In genomic region chr5:73013611-73014287, GRCm38 (mm10) we compare ENCODE assay signal across 8 mouse cellular contexts. TPM values are rescaled to one million over a fixed set of nuclear protein-coding genes. Genes with fewer than 3 reads are reported as not detected.
DNase-seq lines count a peak whose midpoint lies in the region; ATAC-seq and TF ChIP-seq lines count a peak whose summit lies in the region.
"Not testable (repeated sequence)": the region's sequence is repeated elsewhere in the genome, so short reads cannot be mapped to it uniquely, and the experiment has no call there.

No protein-coding gene starts in this region.

- not testable (repeated sequence) for TF ChIP-seq EP300 in stomach, postnatal 0 days (optimal IDR thresholded peaks at IDR 0.05)

- H3K27me3 ChIP-seq in forebrain, embryonic 11.5 days (ENCODE audit: control insufficient read depth, insufficient read depth, low read length); hindbrain, embryonic 15.5 days; stomach, postnatal 0 days (ENCODE audit: control insufficient read depth, insufficient read depth, low read length): not testable (repeated sequence)
- peaks cover 12% of the 10 kb centered on the region for H3K27me3 ChIP-seq in heart, embryonic 11.5 days (ENCODE audit: control insufficient read depth, insufficient read depth, low read length)
- H3K27me3 ChIP-seq in limb, embryonic 10.5 days (ENCODE audit: low read depth, poor library complexity, severe bottlenecking) = peaks cover 55% of the 10 kb centered on the region
- peaks cover 21% of the 10 kb centered on the region for H3K27me3 ChIP-seq in lung, embryonic 15.5 days

- H3K36me3 ChIP-seq in forebrain, embryonic 11.5 days (ENCODE audit: control insufficient read depth, insufficient read depth, low read length); heart, embryonic 11.5 days (ENCODE audit: control insufficient read depth, insufficient read depth, low read length); hindbrain, embryonic 15.5 days; limb, embryonic 10.5 days; lung, embryonic 15.5 days; stomach, postnatal 0 days (ENCODE audit: control insufficient read depth, insufficient read depth, low read length): not testable (repeated sequence)

- peak overlapping the region; percentile 46 for H3K4me3 ChIP-seq in bone marrow macrophage, adult 2 months (ENCODE audit: insufficient read depth, low read length)
- peak overlapping the region; percentile 30 for H3K4me3 ChIP-seq in forebrain, embryonic 11.5 days (ENCODE audit: low read depth, low read length)
- peak overlapping the region; percentile 49 for H3K4me3 ChIP-seq in heart, embryonic 11.5 days (ENCODE audit: low read depth, low read length)
- peak overlapping the region; percentile 38 for H3K4me3 ChIP-seq in hindbrain, embryonic 15.5 days
- peak overlapping the region; percentile 48 for H3K4me3 ChIP-seq in limb, embryonic 10.5 days
- peak overlapping the region; percentile 37 for H3K4me3 ChIP-seq in lung, embryonic 15.5 days
- H3K4me3 ChIP-seq in stomach, postnatal 0 days (ENCODE audit: low read depth, low read length) = peak overlapping the region; percentile 34

- DNase-seq in forebrain, embryonic 11.5 days (ENCODE audit: low spot score) = peak; percentile 63
- peak; percentile 64 for DNase-seq in limb, embryonic 10.5 days (ENCODE audit: low spot score)
- DNase-seq in neural tube, embryonic 10.5 days (ENCODE audit: extremely low spot score, low spot score) = peak; percentile 56
- peak; percentile 25 for DNase-seq in stomach, postnatal 0 days (ENCODE audit: low spot score)

- not testable (repeated sequence) for H3K4me1 ChIP-seq in bone marrow macrophage, adult 2 months (ENCODE audit: control insufficient read depth, insufficient read depth, low read length); forebrain, embryonic 11.5 days (replicated peaks; ENCODE audit: control insufficient read depth, insufficient read depth, low read length); heart, embryonic 11.5 days (ENCODE audit: control insufficient read depth, insufficient read depth, low read length); hindbrain, embryonic 15.5 days (replicated peaks); lung, embryonic 15.5 days; stomach, postnatal 0 days (replicated peaks; ENCODE audit: control insufficient read depth, insufficient read depth)
- H3K4me1 ChIP-seq in limb, embryonic 10.5 days = peaks cover 28% of the 10 kb centered on the region

- peak overlapping the region; percentile 5; the same call in 1 of the 2 replicates for H3K9ac ChIP-seq in forebrain, embryonic 11.5 days (ENCODE audit: low read length)
- peak overlapping the region; percentile 64 for H3K9ac ChIP-seq in heart, embryonic 11.5 days (ENCODE audit: low read depth, low read length)
- H3K9ac ChIP-seq in hindbrain, embryonic 15.5 days = peak overlapping the region; percentile 13; the same call in 1 of the 2 replicates
- not testable (repeated sequence) for H3K9ac ChIP-seq in lung, embryonic 15.5 days
- H3K9ac ChIP-seq in stomach, postnatal 0 days (ENCODE audit: low read length) = peak overlapping the region; percentile 53

- not testable (repeated sequence) for H3K9me3 ChIP-seq in forebrain, embryonic 11.5 days (ENCODE audit: control insufficient read depth, low read length); heart, embryonic 11.5 days (replicated peaks; ENCODE audit: control insufficient read depth, low read length); hindbrain, embryonic 15.5 days; limb, embryonic 10.5 days (replicated peaks); lung, embryonic 15.5 days; stomach, postnatal 0 days (ENCODE audit: control insufficient read depth, low read length)

- TF ChIP-seq POLR2A in bone marrow macrophage, adult 2 months (IDR thresholded peaks at IDR 0.05; ENCODE audit: borderline replicate concordance, low read depth, low read length) = not testable (repeated sequence)

- WGBS in forebrain, embryonic 11.5 days = 3% methylated on average over 45 of the region's 65 CpGs
- 2% methylated on average over 47 of the region's 65 CpGs for WGBS in heart, embryonic 11.5 days (ENCODE audit: insufficient replicate concordance)
- under 1% methylated on average over 53 of the region's 65 CpGs for WGBS in hindbrain, embryonic 15.5 days
- WGBS in limb, embryonic 10.5 days = 2% methylated on average over 61 of the region's 65 CpGs
- WGBS in lung, embryonic 15.5 days = 2% methylated on average over 43 of the region's 65 CpGs
- 4% methylated on average over 31 of the region's 65 CpGs for WGBS in stomach, postnatal 0 days

- not testable (repeated sequence) for TF ChIP-seq CTCF in bone marrow macrophage, adult 2 months (IDR thresholded peaks at IDR 0.05; ENCODE audit: low read depth, low read length); stomach, postnatal 0 days (IDR thresholded peaks at IDR 0.05; ENCODE audit: low read depth)

- not testable (repeated sequence) for H3K27ac ChIP-seq in bone marrow macrophage, adult 2 months (ENCODE audit: insufficient read depth, low read depth, low read length); forebrain, embryonic 11.5 days (ENCODE audit: low read depth, low read length); heart, embryonic 11.5 days (ENCODE audit: low read depth, low read length); hindbrain, embryonic 15.5 days (replicated peaks); lung, embryonic 15.5 days; stomach, postnatal 0 days (replicated peaks)
- H3K27ac ChIP-seq in limb, embryonic 10.5 days = 0 out of 2 replicates have a peak overlapping the region, but pooled peaks have one; percentile 20

- peak; percentile 75 for ATAC-seq in forebrain, embryonic 11.5 days (replicated peaks; ENCODE audit: low FRiP score)
- peak; percentile 39; the same call in 1 of the 2 replicates for ATAC-seq in heart, embryonic 11.5 days (replicated peaks; ENCODE audit: insufficient number of reproducible peaks, low FRiP score, low TSS enrichment)
- ATAC-seq in hindbrain, embryonic 15.5 days (ENCODE audit: low FRiP score, low read depth) = peak; percentile 65
- peak; percentile 78; the same call in 1 of the 2 replicates for ATAC-seq in lung, embryonic 15.5 days (ENCODE audit: borderline replicate concordance, extremely low read depth, low FRiP score, low TSS enrichment)
- ATAC-seq in stomach, postnatal 0 days (ENCODE audit: low FRiP score, low TSS enrichment) = peak; percentile 67

- H3K4me2 ChIP-seq in forebrain, embryonic 11.5 days (ENCODE audit: low read depth, low read length, severe bottlenecking) = peak overlapping the region; percentile 61
- H3K4me2 ChIP-seq in heart, embryonic 11.5 days = peak overlapping the region; percentile 80
- H3K4me2 ChIP-seq in hindbrain, embryonic 15.5 days = peak overlapping the region; percentile 68
- H3K4me2 ChIP-seq in lung, embryonic 15.5 days = peak overlapping the region; percentile 76
- H3K4me2 ChIP-seq in stomach, postnatal 0 days (replicated peaks; ENCODE audit: low read depth) = peak overlapping the region; percentile 53

RNA-seq across cellular contexts. Expression of gene Slc10a4, which starts 7.1 kb away (rescaled TPM):
- polyA plus RNA-seq in bone marrow macrophage, adult 2 months (2012; ENCODE audit: insufficient read depth, insufficient read length, missing spikeins) = not detected in 2 replicates
- 9.1 and 13.2 TPM in 2 replicates for polyA plus RNA-seq in forebrain, embryonic 11.5 days (2014; fragmentation: Nextera tagmentation; extraction: Ambion mirVana)
- 0.43 and 0.72 TPM in 2 replicates for polyA plus RNA-seq in heart, embryonic 11.5 days (2014; fragmentation: Nextera tagmentation; extraction: Ambion mirVana)
- 29.3 and 36.2 TPM in 2 replicates for polyA plus RNA-seq in hindbrain, embryonic 15.5 days (2015; fragmentation: Nextera tagmentation; extraction: Ambion mirVana)
- 0.13 and 0.79 TPM in 2 replicates for polyA plus RNA-seq in limb, embryonic 10.5 days (2016; fragmentation: Nextera tagmentation; extraction: Ambion mirVana)
- polyA plus RNA-seq in lung, embryonic 15.5 days (2015; fragmentation: Nextera tagmentation; extraction: Ambion mirVana) = 1.0 and 1.1 TPM in 2 replicates
- polyA plus RNA-seq in stomach, postnatal 0 days (2015; fragmentation: Nextera tagmentation; extraction: Ambion mirVana) = 3.9 and 4.1 TPM in 2 replicates

RNA-seq across cellular contexts. Expression of gene Gm10135, which starts 39.2 kb away (rescaled TPM):
- not detected in 2 replicates for polyA plus RNA-seq in bone marrow macrophage, adult 2 months (2012; ENCODE audit: insufficient read depth, insufficient read length, missing spikeins)
- polyA plus RNA-seq in forebrain, embryonic 11.5 days (2014; fragmentation: Nextera tagmentation; extraction: Ambion mirVana) = not detected in 2 replicates
- not detected in 2 replicates for polyA plus RNA-seq in heart, embryonic 11.5 days (2014; fragmentation: Nextera tagmentation; extraction: Ambion mirVana)
- polyA plus RNA-seq in hindbrain, embryonic 15.5 days (2015; fragmentation: Nextera tagmentation; extraction: Ambion mirVana) = not detected in 2 replicates
- polyA plus RNA-seq in limb, embryonic 10.5 days (2016; fragmentation: Nextera tagmentation; extraction: Ambion mirVana) = not detected in 2 replicates
- polyA plus RNA-seq in lung, embryonic 15.5 days (2015; fragmentation: Nextera tagmentation; extraction: Ambion mirVana) = not detected in 2 replicates
- not detected in 2 replicates for polyA plus RNA-seq in stomach, postnatal 0 days (2015; fragmentation: Nextera tagmentation; extraction: Ambion mirVana)
